Mouse (Mus musculus) heart, postnatal 0 days (tissue): ENCODE measurements at regions not wholly inside any gene's neighbourhood (a gene's known extent, or its start where the extent isn't known, plus 50 kb on each side); places are given as distances from the start of the nearest gene placed in this dataset.

Source experiments
- ATAC-seq: fragments of 200-750 bp; cut with Nextera tagmentation; 2 replicates; pipeline ENCODE4 v1.8.0; 2017; ENCODE audit warnings: low read depth, moderate number of reproducible peaks, moderate library complexity; ENCODE audit not compliant: insufficient read depth
- DNase-seq: peaks from one replicate; pipeline ENCODE4 v3.0.0-alpha.2; 2016; ENCODE audit warnings: low spot score
- H3K27ac ChIP-seq: fragments of 300-500 bp; sonication (generic); 2 replicates; pipeline ENCODE4 v1.5.1; 2014; ENCODE audit warnings: low read depth, mild to moderate bottlenecking
- H3K27me3 ChIP-seq: fragments of 300-500 bp; sonication (generic); 2 replicates; pipeline ENCODE4 v1.6.1; 2014; ENCODE audit warnings: low read length, mixed read lengths; ENCODE audit not compliant: control insufficient read depth, insufficient read depth
- H3K36me3 ChIP-seq: fragments of 300-500 bp; sonication (generic); replicated peaks from 2 replicates; pipeline ENCODE4 v1.6.1; 2014; ENCODE audit warnings: low read length, mixed read lengths; ENCODE audit not compliant: control insufficient read depth, insufficient read depth
- H3K4me1 ChIP-seq: fragments of 300-500 bp; sonication (generic); 2 replicates; pipeline ENCODE4 v1.6.1; 2014; ENCODE audit warnings: antibody characterized with exemption; ENCODE audit not compliant: control insufficient read depth, insufficient read depth
- H3K4me2 ChIP-seq: fragments of 300-500 bp; sonication (generic); 2 replicates; pipeline ENCODE4 v1.6.1; 2014; ENCODE audit warnings: low read depth, mild to moderate bottlenecking, low read length, moderate library complexity
- H3K4me3 ChIP-seq: fragments of 300-500 bp; sonication (generic); 2 replicates; pipeline ENCODE4 v1.5.1; 2014; ENCODE audit warnings: low read depth, low read length
- H3K9ac ChIP-seq: fragments of 300-500 bp; sonication (generic); replicated peaks from 2 replicates; pipeline ENCODE4 v1.6.1; 2014; ENCODE audit warnings: low read depth, low read length, mixed read lengths
- H3K9me3 ChIP-seq: fragments of 300-500 bp; sonication (generic); replicated peaks from 2 replicates; pipeline ENCODE4 v1.6.1; 2016; ENCODE audit warnings: low read length; ENCODE audit not compliant: control insufficient read depth
- CTCF ChIP-seq: IDR thresholded peaks from 2 replicates; pipeline ENCODE4 v1.5.1; 2016; ENCODE audit warnings: antibody characterized with exemption, control low read depth, low read depth
- EP300 ChIP-seq: IDR thresholded peaks from 2 replicates; pipeline ENCODE4 v1.6.1; 2016; ENCODE audit warnings: antibody characterized with exemption, low read depth
- WGBS: fragments of 180-500 bp; shearing (Covaris S2); extraction: QIAGEN DNeasy Blood & Tissue Kit; methylation state at CpG from one replicate; pipeline ENCODE4 v1.1.7; 2014; 5-methylcytosine and 5-hydroxymethylcytosine counted together

DNA sequence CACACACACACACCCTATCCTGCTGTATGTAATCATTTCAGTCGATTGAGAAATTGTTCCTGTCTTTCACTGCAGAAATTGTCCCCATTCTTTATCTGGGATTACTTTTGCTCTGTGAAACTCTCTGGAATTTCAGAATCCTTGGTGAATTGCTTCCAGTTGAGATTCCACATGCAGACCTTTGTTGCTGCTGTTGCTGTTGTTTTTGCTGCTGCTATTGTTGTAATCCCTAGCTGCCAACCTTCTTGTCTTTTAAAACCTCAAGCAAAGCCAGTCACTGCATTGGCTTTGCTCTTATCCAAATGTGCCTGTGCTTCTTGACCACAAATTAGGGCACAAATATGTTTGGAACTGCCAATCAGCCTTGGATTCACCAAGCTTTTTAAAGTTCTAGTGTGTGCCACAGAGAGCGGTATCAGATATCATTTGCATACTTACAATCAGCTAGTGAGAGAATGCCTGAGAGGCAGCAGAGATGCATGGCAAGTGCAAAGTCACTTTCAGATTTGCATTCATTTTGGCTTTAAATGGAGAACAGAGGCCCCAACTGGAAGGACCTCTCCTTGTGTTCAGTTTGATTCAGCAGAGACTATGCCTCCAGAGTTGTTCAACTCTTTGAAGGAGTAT lies 1187.0 kb upstream of the Map3k7 start:
- DNase-seq (no peak), ATAC-seq (no peak)
- WGBS, result 51% methylated on average over 2 of the region's 2 CpGs
- Histone ChIP-seq H3K4me2 (no peak overlapping the region), H3K27ac (no peak overlapping the region), H3K9ac (no peak overlapping the region), H3K4me1 (no peaks in the 10 kb centered on the region), H3K27me3 (no peaks in the 10 kb centered on the region), H3K9me3 (no peaks in the 10 kb centered on the region), H3K36me3 (no peaks in the 10 kb centered on the region), H3K4me3 (no peak overlapping the region)
- TF ChIP-seq CTCF (no peak), EP300 (no peak)

DNA sequence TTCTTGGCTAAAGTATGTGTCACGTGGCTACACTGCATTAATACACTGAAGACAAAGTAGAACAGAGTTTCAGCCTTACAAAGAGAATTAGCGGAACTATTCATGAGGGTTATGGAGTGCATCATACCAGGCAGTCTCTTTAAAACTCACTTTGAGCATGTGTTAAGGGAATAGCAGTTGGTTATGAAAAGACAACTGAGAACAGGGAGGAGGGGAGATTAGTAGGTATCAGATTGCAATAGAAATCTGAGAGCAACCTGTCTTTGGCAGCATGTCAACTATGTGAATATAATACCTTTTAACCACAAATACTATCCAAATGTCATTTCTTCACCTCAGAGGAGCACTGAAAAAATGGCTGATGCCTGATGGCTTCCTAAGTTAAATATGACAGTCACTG lies 1182.2 kb upstream of the Map3k7 start:
- no peak for DNase-seq
- no peak for TF ChIP-seq CTCF
- TF ChIP-seq EP300, result no peak

DNA sequence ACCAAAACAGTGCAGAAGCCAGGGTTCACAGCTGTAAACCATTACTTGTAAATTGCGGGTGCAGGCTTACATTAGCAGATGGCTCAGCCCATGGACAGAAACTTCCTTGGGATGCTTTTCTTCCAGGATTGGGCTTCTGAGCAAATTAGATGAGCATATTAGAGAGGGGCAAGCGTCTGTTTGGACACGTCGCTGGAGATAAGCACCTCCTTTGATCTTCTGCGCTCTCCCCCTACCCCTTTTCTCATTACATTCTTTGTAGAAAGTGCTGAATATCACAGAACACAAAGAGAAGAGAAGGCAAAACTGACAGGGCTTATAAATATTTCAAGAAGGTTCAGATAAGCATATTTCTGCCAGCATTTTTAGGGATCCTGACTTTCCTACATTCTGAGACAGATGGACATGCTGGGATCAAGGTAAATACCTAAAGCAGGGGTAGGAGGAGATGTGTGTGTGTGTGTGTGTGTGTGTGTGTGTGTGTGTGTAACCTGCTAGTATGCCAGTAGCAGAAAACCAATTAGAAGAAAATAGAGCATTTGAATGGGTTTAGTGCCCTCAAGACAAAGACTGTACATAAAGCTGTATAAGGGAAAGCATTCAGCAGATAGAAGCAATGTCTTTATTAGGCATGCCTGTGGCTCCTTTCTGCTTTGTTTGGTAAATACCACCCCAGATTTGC lies 1173.8 kb upstream of the Map3k7 start:
- Histone ChIP-seq H3K9me3 (no peaks in the 10 kb centered on the region), H3K4me2 (no peak overlapping the region), H3K9ac (no peak overlapping the region), H3K4me1 (no peaks in the 10 kb centered on the region), H3K27ac (no peak overlapping the region), H3K4me3 (no peak overlapping the region), H3K36me3 (no peaks in the 10 kb centered on the region), H3K27me3 (no peaks in the 10 kb centered on the region)
- no peak for DNase-seq
- TF ChIP-seq EP300, result no peak
- TF ChIP-seq CTCF, result no peak
- ATAC-seq, result no peak
- 44% methylated on average over 5 of the region's 5 CpGs for WGBS

More for the DNA sequence above, 1182.2 kb upstream of the Map3k7 start:
- WGBS, result 65% methylated on average over 2 of the region's 2 CpGs
- Histone ChIP-seq H3K4me3 (no peak overlapping the region), H3K36me3 (no peaks in the 10 kb centered on the region), H3K9me3 (no peaks in the 10 kb centered on the region), H3K4me2 (no peak overlapping the region), H3K4me1 (no peaks in the 10 kb centered on the region), H3K27ac (no peak overlapping the region), H3K27me3 (no peaks in the 10 kb centered on the region), H3K9ac (no peak overlapping the region)
- no peak for ATAC-seq

DNA sequence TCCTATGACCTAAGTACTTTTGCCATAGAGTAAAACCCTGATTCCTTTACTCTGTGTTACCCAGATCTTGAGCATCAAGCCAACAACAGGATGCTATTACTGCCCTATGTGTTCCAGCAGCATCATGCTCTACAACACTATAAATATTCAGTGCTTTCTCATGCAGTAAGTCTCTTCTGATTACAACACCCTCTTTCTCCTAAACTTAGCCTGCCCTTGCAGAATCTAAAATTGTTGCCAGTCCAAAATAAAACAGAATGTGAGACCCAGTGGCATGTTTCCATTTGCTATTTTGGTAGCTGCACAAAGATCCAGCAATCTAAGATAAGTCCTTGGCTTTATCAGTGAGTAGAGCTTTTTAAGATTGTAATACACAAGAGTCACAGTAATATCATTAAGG lies 1154.1 kb upstream of the Map3k7 start:
- Histone ChIP-seq H3K27me3 (no peaks in the 10 kb centered on the region), H3K4me2 (no peak overlapping the region), H3K9me3 (no peaks in the 10 kb centered on the region), H3K9ac (no peak overlapping the region), H3K36me3 (no peaks in the 10 kb centered on the region), H3K27ac (no peak overlapping the region), H3K4me3 (no peak overlapping the region), H3K4me1 (no peaks in the 10 kb centered on the region)
- no peak for ATAC-seq
- DNase-seq, result no peak
- TF ChIP-seq CTCF (no peak), EP300 (no peak)

DNA sequence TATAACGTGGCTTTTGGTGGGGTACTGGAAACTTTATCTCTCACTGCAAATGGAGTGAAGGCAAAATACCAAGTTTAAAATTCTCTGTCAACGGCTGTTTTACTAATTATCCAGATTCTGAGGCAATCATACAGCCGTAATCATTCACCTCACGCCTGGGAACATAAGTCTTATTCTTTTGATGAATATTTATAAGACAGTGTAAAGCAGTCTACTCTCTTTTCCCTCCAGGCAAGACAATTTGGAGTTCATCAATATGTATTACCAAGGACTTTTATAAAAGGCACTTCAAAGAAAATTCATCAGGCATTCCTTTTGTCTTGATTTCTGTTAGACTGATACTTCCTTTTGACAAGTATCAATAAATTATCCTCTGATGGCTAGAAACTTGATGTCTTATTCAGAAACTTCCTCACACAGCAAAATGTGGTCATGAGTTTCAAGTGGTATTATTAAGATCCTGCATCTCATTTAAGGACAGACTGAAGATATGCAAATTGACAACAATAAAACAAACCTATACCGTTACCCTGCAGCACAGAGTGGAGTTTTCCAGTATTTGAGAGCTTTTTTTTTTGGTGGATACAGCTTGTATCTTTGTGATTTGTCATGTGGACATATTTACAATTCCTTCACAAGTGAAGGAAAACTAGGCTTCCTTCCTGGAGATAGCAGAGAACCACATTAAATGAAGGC lies 1108.4 kb upstream of the Map3k7 start:
- no peak overlapping the region for H3K9ac ChIP-seq
- no peaks in the 10 kb centered on the region for H3K9me3 ChIP-seq
- H3K27me3 ChIP-seq, result no peaks in the 10 kb centered on the region
- H3K27ac ChIP-seq, result no peak overlapping the region
- no peak overlapping the region for H3K4me2 ChIP-seq
- TF ChIP-seq EP300 (no peak), CTCF (no peak)
- WGBS, result 64% methylated on average over 5 of the region's 5 CpGs
- H3K4me3 ChIP-seq, result no peak overlapping the region
- DNase-seq (no peak), ATAC-seq (no peak)
- H3K4me1 ChIP-seq, result no peaks in the 10 kb centered on the region
- no peaks in the 10 kb centered on the region for H3K36me3 ChIP-seq
